Mouse (Mus musculus) adrenal gland, postnatal 25 days (tissue): Measurements from ENCODE around the gene Rps27a. TPM values are rescaled to one million over a fixed set of nuclear protein-coding genes. Genes with fewer than 3 reads are reported as not detected.
A peak's percentile ranks its signal among the peaks of the same experiment; 100 is the strongest.
"Not testable (repeated sequence)": the region's sequence is repeated elsewhere in the genome, so short reads cannot be mapped to it uniquely, and the experiment has no call there.

ENCODE experiments used
- DNase-seq: peaks from one replicate; pipeline ENCODE4 v3.0.0; 2021; ENCODE audit warnings: mixed read lengths
- long read RNA-seq: library from polyadenylated mRNA; stranded (forward); transcript quantifications from one replicate; pipeline ENCODE4 v2.0.0, GENCODE M21; 2021
- total RNA-seq: library from RNA; stranded (reverse); gene quantifications from 2 replicates; pipeline ENCODE4 v1.2.3, GENCODE M21; 2021

Gene Rps27a
- total RNA-seq: 668 and 821 TPM in 2 replicates
- long read RNA-seq, transcript Rps27a-202 (6 exons, 791 nt): major isoform, 174 of 260 reads
- long read RNA-seq, transcript Rps27a-201 (5 exons, 637 nt): minor isoform, 17 of 260 reads
- long read RNA-seq, partial matches to known transcripts: 0 of 260 reads
- long read RNA-seq, other reads (novel, unspliced or antisense): 66 of 260 reads

DNA sequence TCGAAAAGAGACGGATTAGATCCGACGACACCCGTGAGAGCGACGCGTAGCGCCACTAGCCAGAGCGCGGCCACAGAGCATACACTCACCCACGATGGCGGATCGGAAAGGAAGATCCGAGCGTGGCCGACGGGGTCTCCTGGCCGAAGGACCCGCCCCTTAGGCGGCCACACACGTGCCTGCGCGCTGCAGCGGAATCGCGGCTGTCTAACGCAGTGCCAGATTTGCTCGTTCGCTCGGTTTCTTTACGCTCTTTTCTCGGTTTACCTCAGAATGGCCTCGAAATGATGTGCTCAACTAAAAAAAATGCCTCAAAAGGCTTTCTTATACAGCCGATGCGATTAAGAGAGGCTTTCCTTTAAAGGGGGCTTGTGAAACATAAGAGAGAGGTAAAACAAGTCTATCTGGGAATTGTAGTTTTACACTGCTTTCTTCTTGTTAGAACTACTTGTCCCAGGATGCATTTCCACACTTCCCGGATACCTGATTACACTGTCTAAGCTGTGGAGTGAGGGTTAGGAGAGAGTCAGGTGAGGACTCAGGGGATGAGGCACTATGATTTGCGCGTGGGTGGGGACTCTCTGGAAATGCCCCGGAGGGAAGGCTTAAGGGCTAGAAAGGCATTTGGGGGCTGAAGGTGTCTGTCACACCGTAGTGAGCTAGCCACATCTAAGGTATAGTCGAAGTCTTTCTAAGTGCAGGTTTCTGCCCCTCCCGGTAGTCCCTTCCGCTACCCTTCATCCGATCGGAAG, at the start of gene Rps27a, which contains the start of gene Clhc1:
Rps27a (minus strand) TSS at position 358 of the 752 bp plus-strand sequence.
Clhc1 (plus strand) TSS at position 199 of the 752 bp plus-strand sequence.
- DNase-seq: peak; percentile 95

DNA sequence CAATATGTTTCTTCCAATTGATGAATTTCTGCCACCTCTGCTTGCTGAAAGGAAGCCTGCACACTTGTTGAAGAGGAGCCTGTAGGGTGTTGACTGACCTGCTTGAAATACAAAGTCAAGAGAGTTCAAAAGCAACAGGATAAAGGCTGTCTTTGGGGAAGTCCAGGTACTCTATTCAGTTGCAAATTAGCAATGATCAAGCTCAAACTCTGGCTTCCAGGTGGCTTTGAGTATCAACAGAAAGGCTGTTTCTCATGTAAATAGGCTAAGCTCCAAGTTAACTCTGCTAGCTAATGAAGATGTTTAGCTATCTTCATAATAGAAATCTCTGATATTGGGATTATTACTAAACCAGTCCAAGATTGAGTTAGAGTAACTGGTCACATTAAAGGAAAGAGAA, 49.2 kb upstream of the Rps27a start:
- no peak for DNase-seq

DNA sequence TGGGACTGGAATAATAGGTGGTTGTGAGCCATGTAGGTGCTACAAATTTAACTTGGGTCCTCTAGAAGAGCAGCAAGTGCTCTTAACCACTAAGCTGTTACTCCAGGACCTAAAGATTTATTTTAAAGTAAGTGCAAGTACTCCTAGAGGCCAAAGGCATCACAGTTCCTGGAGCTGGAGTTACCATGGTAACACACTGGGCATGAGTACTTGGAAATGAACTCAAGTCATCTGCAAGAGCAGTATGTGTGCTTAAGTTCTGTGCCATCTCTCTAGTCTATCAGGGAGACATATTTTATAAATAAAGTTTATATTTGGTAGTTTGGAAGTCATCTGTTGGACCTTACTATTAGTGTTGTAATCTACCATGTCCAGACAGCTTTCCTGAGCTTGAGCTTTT, 47.3 kb upstream of the Rps27a start:
- DNase-seq: no peak

DNA sequence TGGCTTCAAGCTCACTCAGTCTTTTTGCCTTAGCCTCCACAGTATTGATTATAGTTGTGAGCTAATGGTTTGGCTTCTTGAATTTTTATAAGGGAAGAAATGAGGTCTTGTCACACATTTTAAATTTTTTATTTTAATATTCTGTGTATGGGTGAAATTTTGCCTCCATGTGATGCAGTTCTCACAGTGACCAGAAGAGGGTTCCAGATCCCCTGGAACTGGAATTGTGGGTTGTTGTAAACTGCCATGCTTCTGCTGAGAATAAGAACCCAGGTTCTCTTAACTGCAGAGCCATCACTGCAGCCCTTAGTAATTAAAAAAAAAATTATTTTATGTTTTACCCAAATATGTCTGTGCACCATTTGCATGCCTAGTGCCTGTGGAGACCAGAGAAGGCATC, 31.7 kb upstream of the Rps27a start:
- no peak for DNase-seq

DNA sequence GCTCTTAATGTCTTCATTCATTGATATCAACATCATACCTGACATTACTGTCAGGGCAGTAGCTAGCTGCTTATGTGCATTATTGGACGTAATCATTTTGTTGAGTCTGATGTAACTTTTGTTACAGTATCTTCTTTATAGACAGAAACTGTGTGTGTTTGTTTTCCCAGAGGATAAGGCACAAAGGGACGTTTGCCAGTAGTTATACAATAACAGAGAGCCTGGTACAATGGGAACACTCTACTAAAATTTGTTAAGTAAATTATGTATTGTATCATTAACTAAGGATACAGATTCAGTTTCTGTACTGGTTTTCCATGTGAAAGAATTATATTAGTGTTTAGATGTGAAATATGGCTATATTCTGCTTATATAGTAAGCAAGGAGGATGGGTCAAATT, 24.7 kb upstream of the Rps27a start:
- no peak for DNase-seq

DNA sequence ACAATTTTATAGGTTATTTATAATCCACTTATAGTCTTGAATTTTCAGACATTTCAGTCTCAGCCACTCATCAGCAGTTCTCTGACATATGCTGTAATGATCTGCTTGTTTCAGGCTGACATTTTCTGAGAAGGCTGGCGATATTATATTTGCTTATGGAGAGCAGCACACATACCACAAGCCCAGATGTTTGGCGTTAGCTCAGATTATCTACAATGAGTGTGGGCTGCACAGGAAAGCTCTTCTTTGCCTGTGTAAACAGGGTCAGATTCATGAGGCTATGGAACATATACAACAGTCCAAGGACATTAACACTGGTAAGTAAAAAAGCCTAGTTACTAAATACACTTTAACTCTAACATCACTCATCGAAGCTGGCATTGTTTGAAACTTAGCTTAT, 23.6 kb upstream of the Rps27a start:
- no peak for DNase-seq

DNA sequence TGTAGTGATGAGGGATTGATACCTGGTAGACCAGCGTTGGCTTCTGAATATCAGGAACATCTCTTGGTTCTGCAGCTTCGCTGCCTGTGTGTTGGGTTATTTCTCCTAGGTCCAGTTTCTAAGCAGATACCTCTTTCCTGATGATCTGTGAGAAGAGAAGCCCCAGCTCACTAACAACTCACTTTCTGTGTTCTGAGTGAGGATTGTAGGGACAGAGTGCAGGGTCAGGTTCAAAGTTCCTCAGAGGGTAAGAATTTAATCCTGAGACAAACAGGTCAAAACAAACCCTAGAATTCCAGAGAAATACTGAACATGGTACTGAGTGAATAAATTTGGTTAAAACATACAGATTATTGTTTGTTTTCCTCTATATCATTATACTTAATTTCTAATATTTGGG, 15.5 kb upstream of the Rps27a start:
- DNase-seq: no peak

DNA sequence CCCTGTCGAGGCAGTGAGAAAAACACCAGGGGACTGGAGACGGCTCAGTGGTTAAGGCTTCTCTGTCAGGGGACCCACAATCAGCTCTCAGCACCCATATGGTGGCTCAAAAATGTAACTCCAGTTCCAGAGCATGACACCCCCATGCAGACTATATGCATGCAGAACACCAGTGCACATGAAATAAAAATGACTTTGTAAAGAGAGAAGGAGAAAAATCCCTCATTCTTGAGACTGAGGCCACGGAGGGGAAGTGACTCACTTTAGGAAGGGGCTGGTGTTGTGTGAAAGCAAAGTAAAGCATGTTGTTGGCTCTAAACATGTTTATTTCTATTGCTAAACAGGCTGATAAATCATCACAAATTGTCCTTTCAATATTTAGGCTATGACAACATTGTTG, 13.1 kb upstream of the Rps27a start:
- no peak for DNase-seq

DNA sequence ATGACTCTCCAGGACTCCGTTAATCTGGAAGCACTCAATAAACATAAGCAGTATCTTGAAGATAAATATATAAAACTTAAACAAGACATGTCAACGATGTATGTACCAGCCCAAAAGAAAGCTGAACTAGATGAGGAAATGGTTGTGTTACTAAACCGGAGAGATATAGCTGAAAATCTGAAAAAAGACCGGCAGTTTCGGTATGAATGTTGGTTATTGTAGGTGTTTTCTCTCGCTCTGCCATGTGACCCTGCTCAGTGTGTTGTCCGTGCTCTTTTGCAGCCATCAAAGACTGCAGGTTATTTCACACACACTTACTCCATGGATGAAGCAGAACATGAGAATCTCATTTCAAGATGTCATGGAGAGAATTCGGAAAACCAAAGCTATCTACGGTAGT, 12.5 kb upstream of the Rps27a start:
- no peak for DNase-seq

DNA sequence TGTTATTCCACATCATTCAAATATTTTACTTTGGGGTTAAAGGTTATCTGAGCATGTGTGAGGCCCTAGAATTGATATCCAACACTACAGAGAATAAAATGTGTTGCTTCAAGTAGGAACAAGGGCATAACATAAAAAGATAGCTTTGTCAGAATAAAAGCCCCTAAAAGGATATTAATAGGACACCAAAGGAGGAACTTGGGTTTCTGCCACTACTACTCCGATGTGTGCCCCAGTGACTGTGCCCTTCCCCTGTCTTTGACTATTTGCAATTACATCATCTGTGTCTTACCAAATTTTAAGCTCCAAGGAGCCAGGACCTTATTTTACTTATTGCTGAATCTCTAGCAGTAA, 1.5 kb upstream of the Rps27a start:
- DNase-seq: no peak

DNA sequence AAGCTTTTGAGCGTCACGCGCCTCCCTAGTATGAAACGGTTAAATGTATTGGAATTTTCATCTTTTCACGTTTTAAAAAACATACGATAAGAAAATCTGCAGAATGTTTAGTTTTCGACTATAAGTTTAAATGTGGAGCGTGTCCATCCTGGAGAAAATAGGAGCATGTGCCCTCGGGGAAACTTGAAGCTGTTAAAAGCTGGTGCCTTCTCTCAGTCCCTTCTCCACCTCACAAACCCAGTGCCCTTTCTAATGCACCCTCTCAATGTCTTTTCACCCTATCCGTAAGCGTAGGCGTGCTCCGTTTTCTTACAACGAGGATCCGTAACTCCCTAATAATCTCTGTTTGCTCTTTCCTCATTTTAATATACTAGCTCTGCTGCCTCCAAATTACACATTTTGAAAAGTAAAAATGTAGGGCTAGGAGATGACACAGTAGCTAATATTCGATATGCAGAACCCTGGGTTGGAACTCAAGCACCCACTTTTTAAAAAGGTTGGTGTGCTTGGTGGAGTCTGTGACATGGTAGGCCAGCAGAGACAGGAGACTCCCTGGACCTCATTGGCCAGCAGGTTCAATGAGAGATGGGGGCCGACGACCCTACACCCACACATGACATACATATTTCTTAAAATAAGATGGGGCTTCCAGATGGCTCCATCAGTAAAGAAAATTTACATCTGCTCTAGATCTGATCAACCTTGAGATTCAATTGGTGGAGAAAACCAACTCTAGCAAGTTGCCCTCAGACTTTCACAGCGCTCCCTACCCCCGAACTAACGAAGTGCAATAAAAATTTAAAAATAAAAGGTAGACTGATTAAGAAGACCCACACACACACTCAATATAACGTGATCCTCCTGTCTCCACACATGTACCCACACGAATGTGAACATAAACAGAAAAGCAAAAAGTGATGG, 855 bp upstream of the Rps27a start:
- no peak for DNase-seq

DNA sequence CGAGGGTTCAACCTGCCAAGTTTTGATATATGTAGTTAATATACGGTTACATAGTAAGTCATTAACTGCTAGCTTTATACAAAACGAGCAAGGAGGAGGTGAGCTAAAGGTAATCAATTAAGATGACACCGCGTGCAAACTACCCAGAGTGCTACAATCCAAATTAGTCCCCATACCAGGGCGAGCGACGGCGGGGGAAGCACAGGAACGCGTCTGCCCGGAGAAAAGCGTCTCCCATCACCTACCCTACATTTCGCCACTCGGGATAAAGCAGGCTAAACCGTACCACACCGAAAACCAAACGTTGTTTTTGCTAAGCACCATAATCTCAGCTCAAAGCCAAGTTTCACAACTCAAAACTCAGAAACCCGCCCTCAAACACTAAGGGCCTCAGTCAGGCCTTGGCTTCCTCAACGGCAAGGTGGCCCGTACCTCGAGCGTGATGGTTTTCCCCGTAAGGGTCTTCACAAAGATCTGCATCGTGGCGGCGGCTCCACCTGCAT, 609 bp downstream of the Rps27a start:
- DNase-seq: no peak

DNA sequence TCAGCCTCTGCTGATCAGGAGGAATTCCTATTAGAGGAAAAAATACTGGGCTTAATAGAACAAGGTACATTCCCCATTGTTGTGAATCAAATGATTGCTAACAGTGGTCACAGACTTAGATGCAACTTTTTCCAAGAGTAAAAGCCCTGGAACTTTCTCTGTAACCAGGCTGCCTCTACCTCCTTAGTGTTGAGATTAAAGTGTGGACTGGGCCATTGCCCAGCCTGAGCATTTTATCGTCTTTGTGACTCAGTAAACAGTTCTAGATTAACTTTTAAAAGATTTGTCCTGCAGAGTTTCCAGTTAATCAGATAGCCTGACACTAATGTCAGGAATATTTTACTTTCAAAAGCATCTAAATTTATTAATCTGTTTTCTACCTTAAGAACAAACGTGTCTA, 1.1 kb downstream of the Rps27a start:
- DNase-seq: no peak

DNA sequence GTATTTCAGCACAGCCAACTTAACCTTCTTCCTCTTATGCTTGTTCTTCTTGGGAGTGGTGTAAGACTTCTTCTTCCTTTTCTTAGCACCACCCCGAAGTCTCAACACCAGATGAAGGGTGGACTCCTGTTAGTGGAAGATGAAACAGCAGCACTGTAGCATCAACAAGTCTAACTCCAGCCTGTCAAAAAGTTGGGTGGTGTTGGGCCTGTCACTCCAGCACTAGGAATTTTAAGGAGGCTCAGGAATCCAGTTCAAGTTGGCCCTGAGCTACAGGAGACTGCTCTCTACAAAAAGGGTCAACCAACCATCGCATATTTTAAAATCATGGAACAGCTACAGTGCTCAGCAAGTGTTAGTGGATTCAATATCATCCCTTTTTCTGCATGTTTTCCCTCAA, 1.6 kb downstream of the Rps27a start:
- DNase-seq: not testable (repeated sequence)

DNA sequence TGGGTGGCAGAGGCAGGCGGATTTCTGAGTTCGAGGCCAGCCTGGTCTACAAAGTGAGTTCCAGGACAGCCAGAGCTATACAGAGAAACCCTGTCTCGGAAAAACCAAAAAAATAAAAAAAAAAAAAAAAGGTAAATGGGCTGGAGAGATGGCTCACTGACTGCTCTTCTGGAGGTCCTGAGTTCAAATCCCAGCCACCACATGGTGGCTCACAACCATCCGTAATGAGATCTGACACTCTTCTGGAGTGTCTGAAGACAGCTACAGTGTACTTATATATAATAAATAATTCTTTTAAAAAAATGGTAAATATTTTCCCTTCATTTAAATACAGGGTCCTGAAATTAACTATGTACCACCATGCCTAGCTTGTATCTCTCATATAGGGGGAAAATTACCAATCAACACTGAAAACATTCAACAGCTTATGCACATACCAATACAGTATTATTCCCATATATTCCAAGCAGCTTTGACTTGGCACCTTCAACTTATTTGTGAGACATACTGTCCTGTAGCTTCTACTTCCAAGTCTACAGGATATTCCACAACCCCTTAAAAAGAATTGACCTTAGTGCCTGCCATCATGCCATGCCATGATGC, 2.7 kb downstream of the Rps27a start:
- DNase-seq: not testable (repeated sequence)

DNA sequence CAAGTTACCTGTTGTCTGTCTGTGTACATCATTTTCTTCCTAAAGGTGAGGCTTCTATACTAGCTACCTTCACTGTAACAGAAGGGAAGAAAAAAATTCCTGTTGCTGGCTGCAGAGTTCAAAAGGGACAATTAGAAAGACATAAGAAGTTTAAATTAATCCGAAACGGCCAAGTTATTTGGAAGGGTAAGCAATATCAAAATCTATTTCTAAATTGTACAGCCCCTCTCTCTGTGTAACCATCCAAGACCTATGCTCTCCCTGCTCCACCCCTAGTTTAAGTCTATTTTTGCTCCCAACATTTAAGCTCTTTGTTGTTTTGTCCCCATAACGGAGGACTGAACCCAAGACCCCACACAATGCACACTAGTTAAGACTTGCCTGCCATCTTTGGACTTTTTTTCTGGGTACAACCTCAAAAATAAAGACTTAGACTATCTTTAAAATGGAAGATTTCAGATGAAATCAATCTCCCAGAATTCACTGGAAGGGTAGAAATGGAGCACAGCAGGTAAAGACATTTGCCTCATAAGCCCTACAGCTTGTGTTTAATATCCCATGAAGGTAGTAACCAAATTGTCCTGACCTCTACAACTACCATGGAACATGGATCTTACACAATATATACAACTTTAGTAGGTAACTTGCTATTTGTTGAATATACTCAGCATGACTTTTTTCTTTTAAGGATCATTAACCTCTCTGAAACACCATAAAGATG, 3.5 kb downstream of the Rps27a start:
- no peak for DNase-seq

DNA sequence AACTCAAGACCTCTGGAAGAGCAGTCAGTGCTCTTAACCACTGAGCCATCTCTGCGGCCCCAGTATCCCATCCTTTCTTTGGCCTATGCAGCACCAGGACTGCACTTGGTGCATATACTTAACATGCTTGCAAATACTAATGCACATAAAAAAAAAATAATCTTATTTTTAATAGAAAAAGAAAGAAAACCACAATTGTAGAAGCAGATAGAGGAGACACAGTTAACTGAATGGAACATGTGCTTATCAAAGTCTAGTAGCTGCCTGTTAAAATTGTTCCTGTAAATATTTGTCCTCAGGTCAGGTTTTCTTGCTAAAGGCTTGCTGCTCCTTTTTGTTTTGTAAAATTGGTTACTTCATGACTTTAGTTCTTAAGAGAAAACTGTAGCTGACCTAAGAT, 9.7 kb downstream of the Rps27a start:
- no peak for DNase-seq

DNA sequence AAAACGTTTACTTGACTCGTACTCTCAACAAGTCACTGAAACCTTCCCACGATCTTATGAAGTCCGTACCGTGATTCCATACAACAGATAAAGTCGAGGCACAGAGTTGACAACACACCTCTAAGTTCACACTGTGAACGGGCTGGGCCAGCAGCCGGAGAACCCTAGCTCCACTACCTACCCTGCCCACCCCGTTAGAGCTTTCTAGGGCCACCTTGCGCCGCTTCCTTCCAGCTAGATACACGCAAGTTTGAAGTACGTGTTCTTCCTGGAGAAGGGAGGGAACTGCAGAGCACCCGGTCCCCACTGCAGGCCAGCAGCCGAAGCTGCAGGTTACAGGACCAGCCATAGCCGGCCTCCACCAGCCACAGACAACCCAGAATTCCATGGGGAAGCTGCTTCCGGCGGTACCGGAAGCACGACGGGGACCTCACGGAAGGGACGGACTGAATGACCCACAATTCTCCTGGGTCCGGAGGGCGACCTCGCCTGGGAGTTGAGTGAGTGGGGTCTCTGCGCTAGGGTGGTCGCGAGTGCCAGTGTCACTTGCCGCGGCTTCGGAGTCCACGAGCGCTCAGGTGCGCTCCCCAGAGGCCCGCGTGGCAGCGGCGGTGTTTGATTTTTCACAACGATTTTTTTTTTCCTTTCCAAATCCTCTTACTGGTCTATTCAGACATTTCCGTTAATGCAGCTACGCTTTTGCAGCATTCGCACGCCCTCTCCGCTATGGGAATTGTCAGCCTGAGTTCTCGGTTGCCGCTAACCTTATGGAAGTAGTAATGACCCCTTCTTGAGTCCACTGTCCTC, 21.7 kb downstream of the Rps27a start, which contains the start of gene Mtif2:
Mtif2 (plus strand) TSS at position 421 of the 807 bp plus-strand sequence.
- peak; percentile 75 for DNase-seq

DNA sequence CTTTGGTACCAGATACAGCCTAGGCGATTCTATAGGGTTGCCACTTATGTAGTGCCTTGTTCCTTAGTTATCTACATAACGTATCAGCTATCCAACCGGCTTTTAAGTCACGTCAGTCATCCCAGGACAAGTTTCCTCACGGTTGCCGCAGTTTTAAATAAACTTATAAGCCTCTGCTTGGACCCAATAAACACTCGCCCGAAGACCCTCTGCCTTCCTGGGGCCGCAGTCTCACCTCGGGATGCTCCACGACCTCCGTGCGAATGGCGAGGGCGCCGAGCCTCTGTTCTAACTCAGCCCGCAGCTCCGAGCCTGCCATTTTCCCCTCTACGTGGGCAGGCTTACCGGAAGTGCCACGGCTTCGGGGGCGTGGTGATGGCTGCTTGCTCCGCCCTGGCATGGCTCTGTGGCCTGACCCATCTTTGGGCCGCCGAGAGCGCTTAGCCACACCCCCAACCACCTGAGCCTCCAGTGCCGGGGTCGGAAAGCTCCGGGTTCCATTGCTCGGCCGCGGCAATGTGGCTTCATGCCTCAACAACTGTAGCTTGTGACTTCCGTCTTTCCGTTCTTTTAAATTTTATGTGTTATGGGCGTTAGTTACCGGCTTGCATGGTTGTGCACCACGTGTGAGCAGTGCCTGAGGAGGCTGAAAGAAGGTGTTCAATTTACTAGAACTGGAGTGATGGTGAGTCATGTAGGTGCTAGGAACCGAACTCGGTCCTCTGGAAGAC, 33.1 kb downstream of the Rps27a start, which contains the start of gene Prorsd1:
Prorsd1 (minus strand) TSS at position 352 of the 731 bp plus-strand sequence.
- DNase-seq: peak; percentile 92

DNA sequence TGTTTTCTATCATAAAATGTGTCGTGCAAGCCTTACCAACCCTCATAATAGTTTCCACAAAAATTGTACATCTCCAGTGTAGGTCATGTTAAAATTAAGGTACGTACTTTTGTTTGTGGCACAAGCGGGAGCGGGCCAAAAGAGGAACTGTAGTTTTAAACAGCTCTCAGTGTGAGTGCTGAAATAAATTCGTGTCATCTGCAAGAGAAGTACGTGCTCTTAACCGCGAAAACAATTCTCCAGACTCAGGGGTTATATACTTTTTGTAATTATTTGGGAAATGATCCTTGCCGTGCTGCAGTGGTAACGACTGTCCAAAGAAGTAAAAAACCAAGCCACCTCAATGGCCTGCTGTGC, 33.6 kb downstream of the Rps27a start:
- DNase-seq: no peak
